Mouse (Mus musculus) G1E (cell line): ENCODE data around the gene Cep85l. TPM values are rescaled to one million over a fixed set of nuclear protein-coding genes. Genes with fewer than 3 reads are reported as not detected.

Experiments
- ATAC-seq: 2 replicates; pipeline ENCODE4 v1.8.0; 2016; ENCODE audit warnings: mild to moderate bottlenecking; ENCODE audit not compliant: insufficient number of reproducible peaks, poor library complexity, low FRiP score, severe bottlenecking; ENCODE audit errors: extremely low read depth
- DNase-seq: peaks from one replicate; pipeline ENCODE4 v3.0.0; 2012; ENCODE audit warnings: low spot score
- H3K27me3 ChIP-seq: 2 replicates; pipeline ENCODE4 v1.6.1; 2012; ENCODE audit warnings: mild to moderate bottlenecking, low read length, inconsistent platforms; ENCODE audit not compliant: insufficient read depth
- H3K36me3 ChIP-seq: replicated peaks from 2 replicates; pipeline ENCODE3; 2012; ENCODE audit warnings: mild to moderate bottlenecking, inconsistent platforms
- H3K4me1 ChIP-seq: 2 replicates; pipeline ENCODE4 v1.6.1; 2012; ENCODE audit warnings: low read depth, low read length, inconsistent platforms, mixed read lengths; ENCODE audit not compliant: insufficient read depth
- H3K4me3 ChIP-seq: 2 replicates; pipeline ENCODE4 v1.5.1; 2012; ENCODE audit warnings: low read depth, mild to moderate bottlenecking, inconsistent platforms, low read length, moderate library complexity, mixed read lengths
- H3K9me3 ChIP-seq: replicated peaks from 2 replicates; pipeline ENCODE4 v1.6.1; 2012; ENCODE audit warnings: inconsistent platforms
- CTCF ChIP-seq: IDR thresholded peaks from 2 replicates; pipeline ENCODE4 v1.5.1; 2012; ENCODE audit warnings: low read depth, low read length, inconsistent platforms, mixed read lengths
- GATA1 ChIP-seq: IDR thresholded peaks from 2 replicates; pipeline ENCODE4 v1.6.1; 2012; ENCODE audit warnings: borderline replicate concordance, low read length, inconsistent platforms, mixed read lengths
- GATA2 ChIP-seq: IDR thresholded peaks from 2 replicates; pipeline ENCODE4 v1.6.1; 2012; ENCODE audit warnings: low read depth, low read length, inconsistent platforms, borderline replicate concordance
- POLR2AphosphoS5 ChIP-seq: IDR thresholded peaks from 2 replicates; pipeline ENCODE4 v1.6.1; 2012; ENCODE audit warnings: low read depth, low read length, inconsistent platforms; ENCODE audit not compliant: insufficient replicate concordance
- TAL1 ChIP-seq: conservative IDR thresholded peaks from 2 replicates; pipeline ENCODE4 v1.6.1; 2012; ENCODE audit warnings: low read depth, low read length, inconsistent platforms, mixed read lengths
- polyA plus RNA-seq: library from polyadenylated mRNA; stranded (reverse); fragments of >175 nt; gene quantifications from 2 replicates; pipeline ENCODE4 v1.2.3, GENCODE M21; 2012
- total RNA-seq, 2 experiments: library from RNA; stranded (forward) in 1 of 2; stranded (reverse) in 1 of 2; fragments of 200-1000 nt in 1 of 2; fragments of >200 nt in 1 of 2; fragmentation: Nextera tagmentation in 1 of 2; gene quantifications; 2 replicates each; pipeline ENCODE4 v1.2.3; 2014 to 2017

Cep85l gene
- total and polyA plus RNA-seq, 3 experiments, result 0.44 TPM; not detected in 2

- Histone ChIP-seq H3K36me3 (no peaks in the 10 kb centered on the region), H3K9me3 (no peaks in the 10 kb centered on the region), H3K4me3 (no peak overlapping the region), H3K27me3 (no peaks in the 10 kb centered on the region), H3K4me1 (no peaks in the 10 kb centered on the region)
- DNase-seq, result no peak
- ATAC-seq, result no peak
- TF ChIP-seq GATA1 (no peak), GATA2 (no peak), TAL1 (no peak)
These were observed 43.8 kb downstream of the Cep85l start for GRCm38 (mm10) chr10:53335974-53336373.

DNA sequence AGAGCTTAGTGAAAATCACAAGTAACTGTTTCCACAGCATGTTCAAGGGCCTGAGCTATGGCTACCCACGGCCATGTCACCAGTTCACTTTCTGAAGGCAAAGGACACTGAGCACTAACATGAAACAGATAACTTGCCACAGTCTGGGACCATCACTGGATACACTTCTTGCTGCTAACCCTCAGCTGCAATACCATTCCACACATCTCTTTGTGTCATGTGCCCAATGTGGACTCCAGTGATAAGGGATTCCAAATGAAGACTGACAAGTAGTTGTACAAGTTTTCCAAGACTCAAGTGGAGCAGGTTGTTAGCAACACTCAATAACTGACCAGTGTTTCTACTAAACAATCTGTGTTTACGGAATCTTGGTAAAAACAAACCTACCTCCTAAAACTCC, 44.5 kb downstream of the Cep85l start:
- no peaks in the 10 kb centered on the region for H3K4me1 ChIP-seq
- no peak overlapping the region for H3K4me3 ChIP-seq
- H3K27me3 ChIP-seq, result no peaks in the 10 kb centered on the region
- no peak for DNase-seq
- no peaks in the 10 kb centered on the region for H3K9me3 ChIP-seq
- no peak for ATAC-seq
- no peaks in the 10 kb centered on the region for H3K36me3 ChIP-seq
- TF ChIP-seq CTCF, result no peak
- no peak for TF ChIP-seq GATA2
- TF ChIP-seq GATA1, result no peak
- no peak for TF ChIP-seq POLR2AphosphoS5
- TF ChIP-seq TAL1, result no peak

GRCm38 (mm10) chr10:53332752-53333151, 47.0 kb downstream of the Cep85l start:
- DNase-seq (no peak), ATAC-seq (no peak)
- Histone ChIP-seq H3K36me3 (no peaks in the 10 kb centered on the region), H3K4me1 (no peaks in the 10 kb centered on the region), H3K4me3 (no peak overlapping the region), H3K9me3 (no peaks in the 10 kb centered on the region), H3K27me3 (no peaks in the 10 kb centered on the region)
- TF ChIP-seq CTCF (no peak), POLR2AphosphoS5 (no peak), GATA2 (no peak), GATA1 (no peak)

DNA sequence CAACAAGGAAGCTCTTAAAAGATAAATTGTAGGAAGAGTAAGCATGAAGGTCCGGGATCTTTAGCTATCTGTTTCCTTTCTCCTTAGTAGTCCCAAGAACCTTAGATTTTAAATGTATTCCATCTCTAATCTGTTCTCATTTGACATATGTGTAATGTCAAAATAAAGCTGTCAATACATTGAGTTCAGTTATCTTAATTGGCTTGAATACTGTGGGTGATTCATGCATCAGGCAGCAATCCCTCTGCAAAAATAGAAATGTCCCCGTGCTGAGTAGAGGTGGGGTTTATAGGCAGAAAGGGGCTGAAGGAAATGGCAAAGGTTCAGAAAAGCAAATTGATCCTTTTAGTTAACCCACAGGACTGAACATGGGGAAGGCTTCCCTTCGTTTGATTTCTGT, 50.5 kb downstream of the Cep85l start:
- Histone ChIP-seq H3K9me3 (no peaks in the 10 kb centered on the region), H3K27me3 (no peaks in the 10 kb centered on the region), H3K4me1 (no peaks in the 10 kb centered on the region), H3K4me3 (no peak overlapping the region), H3K36me3 (no peaks in the 10 kb centered on the region)
- ATAC-seq (no peak), DNase-seq (no peak)
- TF ChIP-seq GATA1 (no peak), CTCF (no peak), GATA2 (no peak), POLR2AphosphoS5 (no peak), TAL1 (no peak)

DNA sequence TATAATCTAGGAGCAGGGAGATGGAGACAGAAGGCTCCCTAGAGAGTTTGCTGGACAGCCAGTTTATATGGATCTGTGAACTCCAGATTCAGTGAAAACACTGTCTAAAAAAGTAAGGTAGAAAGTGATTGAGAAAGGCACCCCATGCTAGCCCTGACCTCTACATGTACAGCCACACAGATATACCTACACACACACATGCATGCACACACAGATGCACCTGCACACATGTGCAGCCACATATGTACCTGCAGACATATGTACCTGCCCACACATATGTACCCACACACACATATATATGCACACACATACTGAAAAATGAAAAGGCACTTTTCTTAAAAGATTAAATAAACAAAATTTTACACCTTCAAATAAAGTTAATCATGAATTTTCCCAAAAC, 53.4 kb downstream of the Cep85l start:
- Histone ChIP-seq H3K36me3 (no peaks in the 10 kb centered on the region), H3K4me3 (no peak overlapping the region), H3K4me1 (no peaks in the 10 kb centered on the region), H3K9me3 (no peaks in the 10 kb centered on the region), H3K27me3 (no peaks in the 10 kb centered on the region)
- TF ChIP-seq GATA1, result no peak
- TF ChIP-seq GATA2, result no peak
- TF ChIP-seq TAL1, result no peak
- no peak for TF ChIP-seq POLR2AphosphoS5
- TF ChIP-seq CTCF, result no peak
- DNase-seq (no peak), ATAC-seq (no peak)

GRCm38 (mm10) chr10:53324663-53325062, 55.1 kb downstream of the Cep85l start:
- no peak for DNase-seq
- H3K27me3 ChIP-seq, result no peaks in the 10 kb centered on the region
- TF ChIP-seq GATA2 (no peak), TAL1 (no peak), POLR2AphosphoS5 (no peak), GATA1 (no peak), CTCF (no peak)
- no peak for ATAC-seq
- H3K9me3 ChIP-seq, result no peaks in the 10 kb centered on the region
- no peak overlapping the region for H3K4me3 ChIP-seq
- H3K4me1 ChIP-seq, result no peaks in the 10 kb centered on the region
- no peaks in the 10 kb centered on the region for H3K36me3 ChIP-seq

DNA sequence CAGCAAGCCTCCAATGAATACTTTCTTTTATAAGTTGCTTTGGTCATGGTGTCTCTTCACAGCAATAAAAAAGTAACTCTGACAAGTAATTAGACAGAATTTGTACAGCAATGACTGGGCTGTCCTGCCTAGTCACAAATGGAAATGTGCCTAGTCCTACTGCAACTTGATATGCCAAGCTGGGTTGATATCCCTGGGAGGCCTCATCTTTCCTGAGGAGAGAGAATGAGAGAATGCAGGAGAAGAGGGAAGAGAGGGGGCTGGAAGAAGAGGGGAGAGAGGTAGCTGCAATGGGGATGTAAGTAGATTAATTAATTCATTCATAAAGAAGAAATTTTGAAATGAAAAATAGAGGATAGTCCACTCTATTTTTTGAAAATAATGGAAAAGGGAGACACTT, 56.4 kb downstream of the Cep85l start:
- H3K27me3 ChIP-seq, result no peaks in the 10 kb centered on the region
- no peak for ATAC-seq
- H3K9me3 ChIP-seq, result no peaks in the 10 kb centered on the region
- DNase-seq, result no peak
- no peaks in the 10 kb centered on the region for H3K36me3 ChIP-seq
- TF ChIP-seq POLR2AphosphoS5 (no peak), CTCF (no peak)
- H3K4me3 ChIP-seq, result no peak overlapping the region
- H3K4me1 ChIP-seq, result no peaks in the 10 kb centered on the region
